Mouse (Mus musculus) hindbrain, embryonic 10.5 days (tissue): ENCODE results near the gene Sez6l2. TPM values are rescaled to one million over a fixed set of nuclear protein-coding genes. Genes with fewer than 3 reads are reported as not detected.

ENCODE experiments used
- DNase-seq: peaks from one replicate; pipeline ENCODE4 v3.0.0-alpha.2; 2017; ENCODE audit warnings: low spot score
- H3K27ac ChIP-seq: fragments of 300-500 bp; sonication (generic); 2 replicates; pipeline ENCODE4 v1.5.1; 2016; ENCODE audit warnings: mild to moderate bottlenecking, moderate library complexity
- H3K27me3 ChIP-seq: fragments of 300-500 bp; sonication (generic); 2 replicates; pipeline ENCODE4 v1.6.1; 2016; ENCODE audit warnings: mild to moderate bottlenecking; ENCODE audit not compliant: poor library complexity, insufficient read depth, severe bottlenecking
- H3K36me3 ChIP-seq: fragments of 300-500 bp; sonication (generic); 2 replicates; pipeline ENCODE4 v1.6.1; 2016; ENCODE audit warnings: mild to moderate bottlenecking, moderate library complexity
- H3K4me1 ChIP-seq: fragments of 300-500 bp; sonication (generic); replicated peaks from 2 replicates; pipeline ENCODE4 v1.6.1; 2016; ENCODE audit warnings: mild to moderate bottlenecking
- H3K4me3 ChIP-seq: fragments of 300-500 bp; sonication (generic); 2 replicates; pipeline ENCODE4 v1.5.1; 2016; ENCODE audit warnings: mild to moderate bottlenecking, moderate library complexity
- H3K9me3 ChIP-seq: fragments of 300-500 bp; sonication (generic); 2 replicates; pipeline ENCODE4 v1.6.1; 2016; ENCODE audit warnings: mild to moderate bottlenecking, moderate library complexity
- WGBS: fragments of 180-500 bp; shearing (Covaris S2); methylation state at CpG from one replicate; pipeline ENCODE4 v1.1.7; 2016; 5-methylcytosine and 5-hydroxymethylcytosine counted together
- polyA plus RNA-seq: library from polyadenylated mRNA; unstranded; fragments of >200 nt; fragmentation: Nextera tagmentation; extraction: Ambion mirVana; gene quantifications from 2 replicates; pipeline ENCODE4 v1.2.1, GENCODE M21; 2016

The Sez6l2 gene
- polyA plus RNA-seq, 1 experiment from 2014 or later: 7.6 TPM

DNA sequence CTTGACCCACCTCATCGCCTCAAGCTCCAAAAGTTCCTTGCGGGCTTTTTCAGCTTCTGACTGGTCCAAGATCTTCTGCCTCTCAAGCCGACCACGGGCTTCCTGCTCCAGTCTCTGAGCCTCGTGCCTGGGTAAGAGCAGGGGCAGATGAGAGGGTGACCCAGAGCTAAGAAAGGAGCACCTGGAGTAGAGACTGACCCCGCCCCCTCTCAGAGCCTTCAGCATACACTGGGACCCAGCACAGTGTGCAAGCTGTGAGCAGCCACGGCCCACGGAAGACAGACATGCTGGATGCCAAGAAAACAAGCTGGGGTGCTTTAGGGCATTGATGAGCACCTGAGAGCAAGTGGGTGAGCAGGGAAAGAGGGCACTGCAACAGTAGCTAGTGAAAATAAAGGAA lies 38.5 kb downstream of the Sez6l2 start:
- H3K9me3 ChIP-seq: no peaks in the 10 kb centered on the region
- H3K36me3 ChIP-seq: no peaks in the 10 kb centered on the region
- no peak overlapping the region for H3K4me3 ChIP-seq
- no peak for DNase-seq
- H3K27me3 ChIP-seq: no peaks in the 10 kb centered on the region
- peaks cover 16% of the 10 kb centered on the region for H3K4me1 ChIP-seq
- H3K27ac ChIP-seq: no peak overlapping the region
- WGBS: 77% methylated on average over 8 of the region's 8 CpGs

DNA sequence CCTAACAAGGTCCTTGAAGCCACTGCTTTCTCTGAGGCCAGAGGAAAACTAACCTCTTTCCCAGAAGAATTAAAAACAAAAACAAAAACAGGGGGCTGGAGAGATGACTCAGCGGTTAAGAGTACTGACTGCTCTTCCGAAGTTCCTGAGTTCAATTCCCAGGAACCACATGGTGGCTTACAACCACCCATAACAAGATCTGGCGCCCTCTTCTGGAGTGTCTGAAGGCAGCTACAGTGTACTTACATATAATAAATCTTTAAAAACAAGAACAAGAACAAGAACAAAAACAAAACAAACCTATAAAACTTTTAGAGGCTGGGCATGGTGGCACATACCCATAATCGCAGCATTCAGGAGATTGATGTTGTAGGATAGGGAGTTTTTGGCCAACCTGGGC lies 46.1 kb downstream of the Sez6l2 start:
- Histone ChIP-seq H3K27me3 (no peaks in the 10 kb centered on the region), H3K9me3 (peaks cover 4% of the 10 kb centered on the region; the same call in 1 of the 2 replicates), H3K4me1 (peaks cover 11% of the 10 kb centered on the region), H3K36me3 (peaks cover 5% of the 10 kb centered on the region; the same call in 1 of the 2 replicates), H3K27ac (no peak overlapping the region), H3K4me3 (no peak overlapping the region)
- WGBS: 76% methylated on average over 4 of the region's 4 CpGs
- no peak for DNase-seq

DNA sequence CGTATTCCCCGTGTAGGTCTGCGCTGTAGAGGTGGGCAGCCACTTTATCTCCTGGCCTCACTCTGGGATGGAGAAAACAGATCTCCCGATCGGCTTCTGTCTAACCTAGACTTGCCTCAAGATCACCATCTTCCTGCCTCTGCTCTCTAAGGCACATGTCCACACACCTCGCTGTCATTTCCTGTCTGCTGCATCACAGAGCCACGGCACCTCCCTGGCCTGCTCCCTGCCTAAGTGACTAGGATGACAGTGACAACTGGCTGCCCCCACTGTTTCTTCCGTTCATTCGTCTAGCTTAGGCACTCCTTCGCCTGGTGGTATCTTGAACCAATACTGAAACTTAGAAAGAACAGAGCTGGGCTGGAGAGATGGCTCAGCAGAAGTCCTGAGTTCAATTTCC lies 49.2 kb downstream of the Sez6l2 start:
- Histone ChIP-seq H3K4me3 (no peak overlapping the region), H3K9me3 (peaks cover 4% of the 10 kb centered on the region; the same call in 1 of the 2 replicates), H3K27ac (no peak overlapping the region), H3K27me3 (no peaks in the 10 kb centered on the region), H3K4me1 (no peaks in the 10 kb centered on the region), H3K36me3 (peaks cover 5% of the 10 kb centered on the region; the same call in 1 of the 2 replicates)
- no peak for DNase-seq
- WGBS: 85% methylated on average over 10 of the region's 10 CpGs

DNA sequence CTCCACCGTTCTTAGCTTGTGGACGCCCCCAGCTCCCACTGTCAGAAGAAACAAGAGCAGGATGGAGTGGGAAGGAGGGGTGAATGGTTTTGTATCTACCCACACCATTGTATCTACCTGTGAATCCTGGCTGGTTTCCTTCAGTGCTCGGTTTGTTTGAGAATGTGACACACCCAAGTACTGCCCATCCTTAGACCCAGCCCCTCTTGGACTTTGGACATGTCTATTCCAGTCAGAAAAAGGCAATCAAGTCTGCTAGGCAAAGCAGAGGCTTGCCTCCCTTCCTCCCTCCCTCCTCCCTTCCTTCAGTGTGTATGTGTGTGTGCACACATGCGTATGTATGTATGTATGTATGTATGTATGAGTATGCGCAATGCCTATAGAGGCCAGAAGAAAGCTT lies 53.3 kb downstream of the Sez6l2 start:
- no peak overlapping the region for H3K27ac ChIP-seq
- H3K9me3 ChIP-seq: no peaks in the 10 kb centered on the region
- 85% methylated on average over 5 of the region's 5 CpGs for WGBS
- no peaks in the 10 kb centered on the region for H3K27me3 ChIP-seq
- no peak for DNase-seq
- H3K4me1 ChIP-seq: peaks cover 5% of the 10 kb centered on the region
- H3K36me3 ChIP-seq: no peaks in the 10 kb centered on the region
- H3K4me3 ChIP-seq: no peak overlapping the region

DNA sequence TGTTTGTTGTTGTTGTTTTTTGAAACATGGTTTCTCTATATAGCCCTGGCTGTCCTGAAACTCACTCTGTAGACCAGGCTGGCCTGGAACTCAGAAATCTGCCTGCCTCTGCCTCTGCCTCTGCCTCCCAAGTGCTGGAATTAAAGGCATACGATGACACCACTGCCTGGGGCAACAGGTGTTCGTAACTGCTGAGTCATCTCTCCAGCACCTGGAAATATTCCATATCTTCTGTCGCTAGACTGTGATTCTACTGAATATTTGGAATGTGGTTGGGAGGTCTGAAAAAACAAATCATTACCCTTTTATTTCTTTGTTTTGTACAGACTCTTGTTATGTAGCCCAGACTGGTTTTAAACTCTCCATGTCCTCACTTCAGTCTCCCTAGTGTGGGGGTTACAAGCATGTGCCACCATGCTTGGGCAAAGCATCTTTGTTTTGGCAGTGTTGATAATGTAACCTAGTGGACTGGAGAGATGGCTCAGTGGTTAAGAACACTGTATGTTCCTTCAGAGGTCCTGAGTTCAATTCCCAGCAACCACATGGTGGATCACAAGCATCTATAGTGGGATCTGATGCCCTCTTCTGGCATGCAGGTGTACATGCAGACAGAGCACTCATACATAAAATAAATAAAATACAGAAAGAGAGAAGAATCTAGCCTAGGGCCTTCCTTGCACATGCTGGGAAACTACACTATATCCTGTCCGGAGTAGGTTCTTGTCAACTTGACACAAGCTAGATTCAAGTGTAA lies 53.9 kb downstream of the Sez6l2 start:
- Histone ChIP-seq H3K4me3 (no peak overlapping the region), H3K27ac (no peak overlapping the region), H3K36me3 (no peaks in the 10 kb centered on the region), H3K9me3 (no peaks in the 10 kb centered on the region), H3K27me3 (no peaks in the 10 kb centered on the region), H3K4me1 (peaks cover 11% of the 10 kb centered on the region)
- DNase-seq: no peak
- 92% methylated on average over 4 of the region's 4 CpGs for WGBS

DNA sequence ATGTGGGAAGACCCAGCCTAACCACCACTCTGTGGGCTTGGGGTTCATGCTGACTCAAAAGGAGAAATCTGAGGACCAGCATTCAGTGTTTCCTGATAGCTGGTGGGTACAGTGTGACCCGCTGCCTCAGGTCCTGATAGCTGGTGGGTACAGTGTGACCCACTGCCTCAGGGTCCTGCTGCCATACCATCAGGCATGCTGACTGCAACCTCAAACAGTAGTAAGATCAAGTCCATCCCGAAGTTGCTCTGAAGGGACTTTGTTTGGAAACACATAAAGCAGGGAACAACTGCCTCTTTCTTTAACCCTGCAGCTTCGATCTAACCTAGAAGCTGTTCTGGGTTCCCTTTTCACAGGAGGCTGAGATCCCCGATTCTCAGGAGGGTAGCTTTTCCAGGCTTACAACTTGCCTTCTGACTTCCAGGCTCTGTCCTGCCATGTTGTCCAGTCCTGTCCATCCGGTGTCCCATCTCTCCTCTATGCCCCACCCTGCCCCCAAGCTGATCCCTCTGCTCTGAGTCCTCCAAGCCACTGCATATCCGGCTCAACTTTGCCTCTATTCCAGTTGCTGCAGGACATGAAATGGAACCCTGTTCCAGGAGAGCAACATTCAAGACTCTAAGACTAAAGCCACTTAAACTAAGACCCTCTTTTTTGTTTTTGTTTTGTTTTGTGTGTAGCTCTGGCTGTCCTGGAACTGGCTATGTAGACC lies 57.1 kb downstream of the Sez6l2 start:
- no peak for DNase-seq
- no peak overlapping the region for H3K4me3 ChIP-seq
- H3K27me3 ChIP-seq: no peaks in the 10 kb centered on the region
- peaks cover 17% of the 10 kb centered on the region for H3K4me1 ChIP-seq
- peak overlapping the region; percentile 40; the same call in 1 of the 2 replicates for H3K27ac ChIP-seq
- 86% methylated on average over 6 of the region's 6 CpGs for WGBS
- H3K9me3 ChIP-seq: no peaks in the 10 kb centered on the region
- peaks cover 11% of the 10 kb centered on the region for H3K36me3 ChIP-seq

DNA sequence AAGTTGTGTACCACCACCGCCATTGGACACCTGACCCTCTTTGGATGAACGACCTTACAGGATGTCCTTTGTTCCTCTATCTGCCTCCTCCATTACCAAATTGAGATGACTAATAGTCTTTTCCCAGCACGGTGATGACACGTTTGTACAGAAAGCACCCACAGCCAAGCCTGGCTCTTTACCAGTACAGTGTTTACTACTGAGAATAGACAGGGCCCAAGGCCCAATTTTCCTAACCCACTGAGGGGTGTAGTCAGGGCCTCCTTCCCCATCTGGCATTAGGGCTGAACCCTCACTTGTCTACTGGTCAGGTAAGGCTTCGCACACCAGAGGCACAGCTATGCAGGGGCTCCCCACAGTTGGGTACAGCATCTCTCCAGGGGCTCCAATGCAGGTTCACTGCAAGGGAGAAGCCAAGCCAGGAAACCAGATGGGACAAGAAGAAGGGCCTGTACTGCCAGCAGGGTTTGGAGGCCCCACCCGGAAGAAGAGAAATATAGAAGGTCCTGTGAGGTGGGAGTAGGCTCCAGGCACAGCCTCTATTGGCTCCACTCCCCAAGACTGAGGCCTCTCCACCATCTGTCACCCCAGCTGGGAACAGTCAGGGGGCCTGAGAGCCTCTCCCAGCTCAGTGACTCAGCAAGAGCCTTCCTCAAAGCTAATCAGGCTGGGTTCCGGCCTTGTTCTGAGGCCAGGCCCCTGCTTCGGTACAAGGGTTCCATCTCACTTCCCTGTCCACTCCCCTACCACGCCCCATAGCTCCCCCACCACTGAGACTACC lies 58.1 kb downstream of the Sez6l2 start:
- peak; percentile 30 for DNase-seq
- peaks cover 22% of the 10 kb centered on the region for H3K4me1 ChIP-seq
- 69% methylated on average over 9 of the region's 9 CpGs for WGBS

DNA sequence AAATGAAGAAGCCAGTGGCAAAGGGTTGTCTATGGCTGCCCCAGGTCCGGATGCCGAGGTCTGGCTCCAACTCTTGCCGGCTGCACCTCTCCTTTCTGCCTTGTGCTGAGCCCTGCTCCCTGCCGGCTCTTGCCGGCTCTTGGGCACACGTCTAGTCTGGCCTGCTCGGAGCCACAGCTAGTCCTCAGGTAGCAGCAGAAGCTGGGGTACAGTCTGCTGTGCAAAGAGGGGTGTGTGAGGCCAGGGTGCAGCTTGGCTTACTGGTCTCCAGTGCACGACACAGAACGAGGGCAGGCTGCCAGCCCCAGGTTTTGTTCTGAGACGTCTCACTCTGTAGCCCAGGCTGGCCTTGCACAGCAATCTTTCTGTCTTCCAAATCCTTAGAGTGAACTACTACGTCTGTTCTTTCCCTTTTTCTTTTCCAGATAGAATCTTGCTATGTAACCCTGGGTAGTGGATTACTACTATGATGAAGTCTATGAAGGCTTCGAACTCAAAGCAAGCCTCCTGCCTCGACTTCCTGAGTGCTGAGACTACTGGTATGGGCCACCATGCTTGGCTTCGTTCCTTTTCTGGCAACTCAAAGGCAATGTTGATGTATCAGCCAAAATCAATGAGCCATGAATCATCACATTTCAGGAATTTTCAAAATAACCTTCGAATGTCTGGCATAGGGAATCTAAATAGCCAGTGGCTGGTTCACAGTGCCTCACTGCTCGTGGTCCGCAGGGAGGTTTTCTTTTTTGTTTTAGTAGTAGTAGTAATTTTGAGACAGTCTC lies 59.1 kb downstream of the Sez6l2 start:
- Histone ChIP-seq H3K4me3 (no peak overlapping the region), H3K9me3 (no peaks in the 10 kb centered on the region), H3K27me3 (no peaks in the 10 kb centered on the region), H3K27ac (peak overlapping the region; percentile 76), H3K36me3 (peaks cover 32% of the 10 kb centered on the region), H3K4me1 (peaks cover 28% of the 10 kb centered on the region)
- WGBS: 85% methylated on average over 17 of the region's 17 CpGs
- DNase-seq: no peak

More for the DNA sequence above, 58.1 kb downstream of the Sez6l2 start:
- H3K27me3 ChIP-seq: no peaks in the 10 kb centered on the region
- no peak overlapping the region for H3K4me3 ChIP-seq
- H3K36me3 ChIP-seq: peaks cover 21% of the 10 kb centered on the region
- peak overlapping the region; percentile 76 for H3K27ac ChIP-seq
- H3K9me3 ChIP-seq: no peaks in the 10 kb centered on the region

DNA sequence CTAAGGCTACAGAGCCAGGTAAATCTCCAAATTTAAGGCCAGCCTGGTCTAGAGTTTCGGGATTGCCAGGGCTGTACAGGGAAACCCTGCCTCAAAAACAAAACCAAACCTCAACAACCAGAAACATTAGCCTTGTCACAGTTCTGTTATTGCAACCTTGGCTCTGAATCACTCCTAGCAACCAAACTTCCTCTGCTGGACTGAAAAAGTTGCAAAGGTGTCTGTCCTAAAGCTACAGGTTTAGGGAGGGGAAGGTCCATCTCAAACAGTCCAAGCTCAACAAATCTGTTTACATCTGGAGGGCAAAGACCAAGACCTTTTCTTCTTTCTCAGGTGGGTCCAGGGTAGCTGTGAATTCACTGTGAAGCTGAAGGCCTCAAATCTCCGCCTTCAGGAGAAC lies 60.7 kb downstream of the Sez6l2 start:
- Histone ChIP-seq H3K4me1 (peaks cover 44% of the 10 kb centered on the region), H3K27me3 (no peaks in the 10 kb centered on the region), H3K36me3 (peaks cover 46% of the 10 kb centered on the region), H3K4me3 (no peak overlapping the region), H3K27ac (0 out of 2 replicates have a peak overlapping the region, but pooled peaks have one; percentile 45), H3K9me3 (no peaks in the 10 kb centered on the region)
- no peak for DNase-seq
- WGBS: 88% methylated on average over 2 of the region's 2 CpGs

DNA sequence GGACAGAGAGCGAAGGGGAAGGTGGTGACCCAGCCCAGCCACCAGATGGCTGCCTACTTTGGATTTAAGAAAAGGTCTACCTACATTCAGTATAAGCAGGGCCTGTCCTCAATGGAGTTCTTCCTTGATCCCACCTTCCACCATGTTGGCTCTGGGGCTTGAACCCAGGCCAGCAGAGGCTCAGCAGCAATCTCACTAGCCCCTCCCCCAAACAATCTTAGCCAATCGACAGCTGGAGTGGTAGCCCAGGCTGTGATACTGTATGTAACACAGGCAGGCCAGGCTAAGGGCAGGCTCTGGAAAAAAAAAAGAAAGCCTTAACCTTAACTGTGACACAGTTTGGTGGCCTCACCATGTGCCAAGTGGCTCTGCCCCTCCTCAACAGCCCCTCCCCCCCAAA lies 61.4 kb downstream of the Sez6l2 start:
- H3K4me3 ChIP-seq: no peak overlapping the region
- peaks cover 50% of the 10 kb centered on the region for H3K4me1 ChIP-seq
- H3K9me3 ChIP-seq: no peaks in the 10 kb centered on the region
- no peak for DNase-seq
- peak overlapping the region; percentile 45; the same call in 1 of the 2 replicates for H3K27ac ChIP-seq
- WGBS: 85% methylated on average over 2 of the region's 2 CpGs
- peaks cover 46% of the 10 kb centered on the region for H3K36me3 ChIP-seq
- no peaks in the 10 kb centered on the region for H3K27me3 ChIP-seq

DNA sequence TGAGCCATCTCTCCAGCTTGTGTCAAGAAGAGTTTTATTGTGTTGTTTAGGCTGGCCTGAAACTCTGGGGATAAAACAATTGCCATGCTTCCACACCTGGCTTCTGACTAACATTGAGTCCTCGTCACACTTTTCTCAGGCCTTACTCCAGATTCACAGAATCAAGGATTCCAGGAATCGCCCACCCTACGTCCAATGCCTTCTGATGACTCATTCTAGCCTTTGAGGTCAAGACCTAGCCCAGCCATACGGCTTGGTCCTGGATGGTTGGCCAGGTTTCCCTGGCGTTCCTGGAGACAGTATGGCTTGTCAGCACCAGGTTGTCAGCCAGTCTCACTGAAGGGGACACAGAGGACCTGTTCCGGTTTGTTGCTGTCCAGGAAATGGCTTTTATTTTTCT lies 62.0 kb downstream of the Sez6l2 start:
- 90% methylated on average over 6 of the region's 6 CpGs for whole genome bisulfite sequencing
- Histone ChIP-seq H3K36me3 (peaks cover 46% of the 10 kb centered on the region), H3K4me1 (peaks cover 51% of the 10 kb centered on the region), H3K4me3 (no peak overlapping the region), H3K27ac (no peak overlapping the region), H3K27me3 (no peaks in the 10 kb centered on the region), H3K9me3 (no peaks in the 10 kb centered on the region)
- DNase-seq: no peak

DNA sequence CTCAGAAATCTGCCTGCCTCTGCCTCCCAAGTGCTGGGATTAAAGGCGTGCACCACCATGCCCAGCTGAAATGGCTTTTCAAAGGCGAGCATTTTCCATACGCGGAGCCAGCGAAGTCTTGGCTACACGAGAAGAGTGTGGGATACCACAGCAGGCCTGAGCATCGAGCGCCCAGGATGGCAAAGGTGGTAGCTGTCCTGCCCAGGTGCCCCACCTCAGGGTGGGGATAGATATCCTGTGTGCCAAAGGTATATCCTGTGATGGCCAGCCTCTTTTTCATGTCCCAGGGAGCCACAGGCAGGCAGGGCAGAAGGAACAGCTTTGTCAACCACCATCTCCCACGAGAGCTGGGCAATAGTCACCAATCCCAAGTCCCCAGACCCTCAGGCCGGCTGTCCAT lies 62.5 kb downstream of the Sez6l2 start:
- H3K4me3 ChIP-seq: 0 out of 2 replicates have a peak overlapping the region, but pooled peaks have one; percentile 9
- peaks cover 54% of the 10 kb centered on the region for H3K4me1 ChIP-seq
- H3K9me3 ChIP-seq: no peaks in the 10 kb centered on the region
- DNase-seq: no peak
- WGBS: 94% methylated on average over 10 of the region's 10 CpGs
- no peaks in the 10 kb centered on the region for H3K27me3 ChIP-seq
- H3K36me3 ChIP-seq: peaks cover 46% of the 10 kb centered on the region
- no peak overlapping the region for H3K27ac ChIP-seq
